Mouse (Mus musculus) Patski (cell line): Measurements from ENCODE around the gene Slc41a1. TPM values are rescaled to one million over a fixed set of nuclear protein-coding genes. Genes with fewer than 3 reads are reported as not detected.

Experiments
- ATAC-seq: fragments of 100-300 bp; one replicate; pipeline ENCODE4 v1.8.0; 2021
- CTCF ChIA-PET: fragments of 350-600 bp; sonication (Branson Sonifier 250); formaldehyde crosslinking; loops from one replicate; lab custom pipeline; 2022; ENCODE audit warnings: inconsistent platforms; lab: Charles Lee
- POLR2A ChIA-PET: fragments of 350-600 bp; sonication (Branson Sonifier 250); formaldehyde crosslinking; loops from one replicate; lab custom pipeline; 2022; ENCODE audit warnings: antibody characterized with exemption, inconsistent platforms; lab: Charles Lee
- DNase-seq: peaks from one replicate; pipeline ENCODE4 v3.0.0-alpha.2; 2011; ENCODE audit warnings: low read depth, low spot score
- H3K27me3 ChIP-seq: fragments of 371-371 bp; one replicate; pipeline ENCODE4 v1.5.1; 2021
- CTCF ChIP-seq: fragments of 100-300 bp; IDR thresholded peaks from one replicate; pipeline ENCODE4 v1.5.1; 2021
- in situ Hi-C: fragments of 300-500 bp; cut with MboI; formaldehyde crosslinking; loops from 3 replicates; pipeline ENCODE4 v1.11.1; 2018; ENCODE audit warnings: low pct_unique_long_range_greater_than_20kb, mixed read lengths
- polyA plus RNA-seq: library from polyadenylated mRNA; unstranded; gene quantifications from one replicate; pipeline ENCODE4 v1.2.3, GENCODE M21; 2021

Slc41a1 gene
- polyA plus RNA-seq, 1 experiment from 2014 or later, result 25.8 TPM

GRCm38 (mm10) chr1:131886173-131886572 lies 58.9 kb downstream of the Slc41a1 start:
- no peak for ATAC-seq

GRCm38 (mm10) chr1:131886641-131887040 lies 59.3 kb downstream of the Slc41a1 start:
- no peak for DNase-seq
- CTCF ChIA-PET, result interaction anchor here (1.0 kb wide), 1 partner anchor 36 kb away, joined by 3 read pairs; no protein-coding TSS in a partner anchor

More at GRCm38 (mm10) chr1:131886173-131886572, 58.9 kb downstream of the Slc41a1 start:
- in situ Hi-C loops, result no loop called here
- no peak for DNase-seq
- ChIA-PET POLR2A (no interaction called here), CTCF (no interaction called here)
- peaks cover 4% of the 10 kb centered on the region for H3K27me3 ChIP-seq
- TF ChIP-seq CTCF, result no peak

GRCm38 (mm10) chr1:131890043-131890658 lies 62.9 kb downstream of the Slc41a1 start:
- no peak for TF ChIP-seq CTCF
- ATAC-seq (no peak), DNase-seq (no peak)
- peaks cover 1% of the 10 kb centered on the region for H3K27me3 ChIP-seq
- ChIA-PET POLR2A (no interaction called here), CTCF (no interaction called here)
- in situ Hi-C loops, result no loop called here

More at GRCm38 (mm10) chr1:131886641-131887040, 59.3 kb downstream of the Slc41a1 start:
- peaks cover 4% of the 10 kb centered on the region for H3K27me3 ChIP-seq
- in situ Hi-C loops, result no loop called here
- no peak for ATAC-seq
- POLR2A ChIA-PET, result no interaction called here
- TF ChIP-seq CTCF, result no peak

- ChIA-PET CTCF (interaction anchor here (1.3 kb wide), 1 partner anchor 13 kb away, joined by 3 read pairs; no protein-coding TSS in a partner anchor), POLR2A (no interaction called here)
- no peaks in the 10 kb centered on the region for H3K27me3 ChIP-seq
- in situ Hi-C loops, result no loop called here
- TF ChIP-seq CTCF, result no peak
- ATAC-seq (no peak), DNase-seq (no peak)
These were observed 64.1 kb downstream of the Slc41a1 start for GRCm38 (mm10) chr1:131891436-131891835.

Other genes with a start within 250 kb of the Slc41a1 start
- gene Avpr1b, start 228.3 kb upstream of the Slc41a1 start, polyA plus RNA-seq, result not detected
- gene Ctse, start 189.2 kb upstream of the Slc41a1 start, polyA plus RNA-seq, result not detected
- gene Rab7b, start 138.8 kb upstream of the Slc41a1 start, polyA plus RNA-seq, result 0.82 TPM
- gene Slc26a9, start 83.5 kb upstream of the Slc41a1 start, polyA plus RNA-seq, result 0.01 TPM
- not detected for gene Pm20d1, start 30.1 kb upstream of the Slc41a1 start, polyA plus RNA-seq
- gene Rab29, start 39.7 kb downstream of the Slc41a1 start, polyA plus RNA-seq, result 12.9 TPM
- gene Nucks1, start 83.0 kb downstream of the Slc41a1 start, polyA plus RNA-seq, result 37.8 TPM
- 0.65 TPM for gene Slc45a3, start 135.5 kb downstream of the Slc41a1 start, polyA plus RNA-seq
- gene Elk4, start 180.1 kb downstream of the Slc41a1 start, polyA plus RNA-seq, result 27.3 TPM
- 17.7 TPM for gene Mfsd4a, start 240.6 kb downstream of the Slc41a1 start, polyA plus RNA-seq